Mouse (Mus musculus) ES-CJ7 (cell line): Measurements from ENCODE around the gene Tspan31.
"Not testable (repeated sequence)": the region's sequence is repeated elsewhere in the genome, so short reads cannot be mapped to it uniquely, and the experiment has no call there.

Experiments used
- DNase-seq: peaks from one replicate; pipeline ENCODE4 v3.0.0; 2011; ENCODE audit warnings: low read depth, low spot score

Gene Tspan31

DNA sequence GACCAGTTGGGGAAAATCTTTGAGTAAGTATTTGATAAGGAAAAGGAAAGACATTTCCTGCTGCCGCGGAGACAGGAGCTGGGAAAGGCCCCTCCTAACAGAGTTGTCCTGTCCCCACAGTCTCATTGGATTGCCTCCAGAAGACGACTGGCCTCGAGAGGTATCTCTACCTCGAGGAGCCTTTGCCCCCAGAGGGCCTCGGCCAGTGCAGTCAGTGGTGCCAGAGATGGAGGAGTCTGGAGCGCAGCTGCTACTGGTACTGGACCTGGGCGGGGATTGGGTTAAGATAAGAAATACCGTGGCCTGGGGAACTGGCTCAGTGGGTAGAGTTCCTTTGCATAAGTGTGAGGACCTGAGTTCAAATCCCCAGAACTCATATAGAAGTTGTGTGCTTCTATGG is 4.1 kb downstream of the Tspan31 start:
- DNase-seq, result no peak

DNA sequence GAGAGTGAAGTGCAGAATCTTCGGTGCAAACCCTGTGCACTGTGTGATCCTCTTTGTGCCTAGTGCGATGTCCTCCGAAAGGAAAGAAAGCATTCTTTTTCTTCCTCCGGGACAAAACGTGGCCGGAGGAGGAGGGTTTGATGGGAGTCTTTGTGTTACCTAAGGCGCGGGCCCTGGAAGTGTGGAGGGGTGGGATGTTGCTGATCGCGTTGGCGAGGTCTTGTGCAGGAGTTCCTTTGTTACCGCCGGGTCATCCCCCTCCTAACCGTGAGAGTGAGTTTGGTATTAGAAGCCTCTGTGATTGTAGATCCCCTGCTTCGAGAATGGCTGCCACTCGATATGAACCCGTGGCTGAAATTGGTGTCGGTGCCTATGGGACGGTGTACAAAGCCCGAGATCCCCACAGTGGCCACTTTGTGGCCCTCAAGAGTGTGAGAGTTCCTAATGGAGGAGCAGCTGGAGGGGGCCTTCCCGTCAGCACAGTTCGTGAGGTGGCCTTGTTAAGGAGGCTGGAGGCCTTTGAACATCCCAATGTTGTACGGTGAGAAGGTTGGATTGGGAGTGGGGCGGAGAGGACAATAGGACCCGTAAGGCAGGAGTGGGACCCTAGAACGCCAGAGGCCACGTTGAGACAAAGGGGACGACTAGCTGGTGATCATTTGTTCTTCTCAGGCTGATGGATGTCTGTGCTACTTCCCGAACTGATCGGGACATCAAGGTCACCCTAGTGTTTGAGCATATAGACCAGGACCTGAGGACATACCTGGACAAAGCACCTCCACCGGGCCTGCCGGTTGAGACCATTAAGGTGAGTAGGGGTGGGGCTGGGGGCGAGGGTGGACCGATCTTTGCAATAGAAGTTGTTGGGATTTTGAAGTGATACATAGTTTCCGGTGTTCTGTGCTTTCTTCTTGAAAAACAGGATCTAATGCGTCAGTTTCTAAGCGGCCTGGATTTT is 5.9 kb downstream of the Tspan31 start:
- no peak for DNase-seq

GRCm38 (mm10) chr10:127063239-127063872 is 6.7 kb downstream of the Tspan31 start, which contains the start of gene Cdk4:
TSS of gene Cdk4 (plus strand) at chr10:127063534.
- peak; percentile 100 for DNase-seq

DNA sequence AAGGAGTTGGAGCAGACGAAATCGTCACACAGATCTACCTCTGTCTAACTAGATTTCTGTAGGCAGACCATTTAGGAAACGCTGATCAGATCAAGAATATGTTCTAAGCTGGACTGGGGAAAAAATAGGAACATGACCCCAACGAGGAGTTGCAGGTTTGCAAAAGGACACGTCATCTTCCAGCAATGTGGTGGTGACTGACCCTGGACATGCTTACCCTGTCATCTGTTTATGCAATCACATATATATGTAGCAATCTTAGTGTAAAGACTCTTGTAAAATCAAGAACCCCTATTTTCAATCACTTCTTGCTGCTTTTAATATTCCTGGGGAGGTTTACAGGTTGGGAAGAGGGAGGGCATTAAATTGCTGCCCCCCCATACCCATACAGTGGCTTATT is 7.6 kb downstream of the Tspan31 start:
- no peak for DNase-seq

DNA sequence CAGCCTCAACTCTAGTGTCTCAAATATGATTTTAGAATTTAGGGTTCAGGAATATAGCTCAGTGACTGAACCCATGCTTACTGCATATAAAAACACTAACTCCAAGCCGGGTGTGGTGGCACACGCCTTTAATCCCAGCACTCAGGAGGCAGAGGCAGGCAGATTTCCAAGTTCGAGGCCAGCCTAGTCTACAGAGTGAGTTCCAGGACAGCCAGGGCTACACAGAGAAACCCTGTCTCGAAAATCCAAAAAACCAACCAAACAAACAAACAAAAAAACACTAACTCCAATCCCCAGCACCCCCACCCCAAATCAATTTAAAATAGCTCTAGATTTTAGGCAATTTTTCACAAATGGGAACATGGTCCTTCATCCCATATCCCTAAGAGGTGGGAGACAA is 8.0 kb downstream of the Tspan31 start:
- DNase-seq, result not testable (repeated sequence)

DNA sequence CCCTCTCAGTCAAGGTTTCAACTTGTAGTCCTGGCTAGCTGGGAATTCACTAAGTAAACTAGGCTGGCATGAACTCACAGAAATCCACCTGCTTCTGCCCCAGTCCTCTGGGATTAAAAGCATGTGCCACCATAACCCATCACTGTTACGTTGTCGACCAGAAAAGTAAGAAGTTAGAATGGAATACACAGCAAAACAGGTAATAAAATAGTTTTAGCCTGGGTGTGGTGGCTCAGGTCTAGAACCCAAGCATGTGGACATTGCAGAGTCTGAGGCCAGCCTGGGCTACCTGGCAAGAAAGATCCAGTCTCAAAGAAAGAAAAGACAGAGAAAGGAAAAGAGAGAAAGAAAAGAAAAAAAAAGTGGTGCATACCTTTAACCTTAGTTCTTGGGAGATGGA is 8.6 kb downstream of the Tspan31 start:
- DNase-seq, result no peak

- DNase-seq, result no peak
These were observed 9.0 kb downstream of the Tspan31 start for GRCm38 (mm10) chr10:127061085-127061484.

DNA sequence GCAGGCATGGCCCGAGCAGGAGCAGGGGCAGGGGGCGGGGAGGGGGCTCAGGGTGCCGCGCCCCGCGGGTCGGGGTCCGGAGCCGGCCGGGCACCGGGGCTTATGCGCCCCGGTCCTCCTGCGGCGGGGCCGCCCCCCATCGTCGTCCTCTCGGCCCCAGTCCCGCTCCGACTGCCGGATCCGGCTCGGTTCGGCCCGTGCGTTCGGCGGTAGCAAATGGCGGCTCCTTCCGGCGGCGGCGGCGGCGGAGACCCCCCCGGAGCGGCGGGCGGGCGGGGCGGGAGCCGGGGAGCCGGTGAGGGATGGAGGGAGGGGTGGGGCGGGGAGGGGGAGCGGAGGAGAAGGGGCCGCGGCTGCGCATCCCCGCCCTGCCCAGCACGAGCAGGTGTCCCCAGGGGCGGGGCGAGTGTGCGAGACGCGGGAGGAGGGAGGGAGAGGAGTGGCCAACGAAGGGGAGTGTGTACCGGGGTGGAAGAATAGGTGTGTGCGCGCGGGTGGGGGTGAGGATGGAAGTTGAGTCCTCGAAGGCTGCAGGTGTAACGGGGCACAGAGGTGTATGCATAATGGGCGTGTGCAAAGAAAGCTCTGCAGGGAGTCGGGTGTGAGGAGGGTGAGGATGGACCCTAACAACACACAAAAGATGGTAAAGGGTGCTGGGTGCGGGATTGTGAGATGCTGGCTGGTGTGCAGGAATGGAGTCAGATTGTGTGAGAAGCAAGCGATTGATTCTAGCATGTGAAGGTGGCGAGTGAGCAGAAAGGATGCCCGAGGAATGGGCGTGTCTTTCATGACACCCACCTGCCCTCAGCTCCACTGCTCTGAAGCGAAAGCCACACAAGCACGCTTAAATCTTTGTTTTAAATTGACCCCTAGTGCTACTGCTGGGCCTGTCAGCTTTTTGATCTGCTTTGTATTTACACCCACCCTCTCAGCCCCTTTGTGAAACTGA is 9.8 kb downstream of the Tspan31 start, which contains the start of gene March9:
TSS of gene March9 (minus strand) at position 217 of the 949 bp plus-strand sequence.
- DNase-seq, result peak; percentile 81

DNA sequence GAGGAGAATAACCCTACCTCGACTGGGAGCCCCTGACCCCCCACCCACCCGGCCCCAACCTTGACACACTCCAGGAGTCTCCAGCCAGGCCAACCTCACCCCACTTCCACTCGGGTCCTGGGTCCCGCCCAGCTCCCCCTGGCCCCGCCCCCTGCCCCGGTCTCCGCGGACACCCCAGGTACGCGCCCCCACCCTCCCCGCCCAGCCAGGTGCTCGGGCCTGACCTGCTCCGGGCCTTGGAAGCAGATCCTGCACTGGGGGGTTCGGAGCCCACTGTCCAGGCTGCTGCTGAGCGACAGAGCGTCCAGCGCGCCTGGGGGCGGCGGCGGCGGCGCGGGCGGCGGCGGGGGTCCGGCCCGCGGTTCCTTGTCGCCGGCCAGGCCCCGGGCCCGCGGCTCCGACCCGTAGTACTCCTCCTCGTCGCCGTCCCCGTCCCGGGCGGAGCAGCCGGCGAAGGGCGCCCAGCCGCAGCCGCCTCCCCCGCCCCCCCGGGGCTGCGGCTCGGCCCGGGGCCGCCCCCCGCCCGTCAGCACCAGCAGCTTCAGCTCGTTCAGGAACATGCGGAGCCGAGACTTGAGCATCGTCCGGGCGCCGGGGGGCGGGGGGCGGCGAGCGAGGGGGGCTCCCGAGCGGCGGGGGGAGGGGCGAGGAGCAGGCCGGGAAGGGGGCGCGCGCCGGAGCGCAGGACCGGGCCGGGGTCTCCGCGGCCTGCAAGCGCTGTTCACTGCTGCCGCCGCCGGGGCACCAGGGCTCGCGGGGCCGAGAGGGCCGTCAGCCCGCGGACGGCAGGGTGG is 10.7 kb downstream of the Tspan31 start:
- DNase-seq, result no peak

GRCm38 (mm10) chr10:127058708-127059107 is 11.4 kb downstream of the Tspan31 start:
- no peak for DNase-seq

DNA sequence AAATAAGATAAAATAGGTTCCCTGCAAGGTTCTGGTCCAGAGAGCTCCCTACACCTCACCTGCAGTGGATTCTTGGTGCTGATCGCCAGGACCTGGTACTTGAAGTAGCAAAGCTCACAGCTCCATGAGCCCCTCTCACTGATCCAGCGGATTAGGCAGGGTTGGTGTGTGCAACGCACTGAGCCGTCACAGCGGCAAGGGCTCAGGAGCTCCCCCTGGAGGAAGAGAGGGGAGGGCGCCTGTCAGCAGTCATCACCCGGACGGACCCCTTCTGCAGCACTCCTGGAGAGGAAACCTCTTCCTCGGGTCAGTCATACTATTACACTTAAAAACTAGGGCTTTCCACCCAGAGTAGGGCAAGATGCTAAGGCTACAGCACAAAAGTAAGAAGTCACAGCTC is 11.9 kb downstream of the Tspan31 start:
- peak; percentile 86 for DNase-seq

DNA sequence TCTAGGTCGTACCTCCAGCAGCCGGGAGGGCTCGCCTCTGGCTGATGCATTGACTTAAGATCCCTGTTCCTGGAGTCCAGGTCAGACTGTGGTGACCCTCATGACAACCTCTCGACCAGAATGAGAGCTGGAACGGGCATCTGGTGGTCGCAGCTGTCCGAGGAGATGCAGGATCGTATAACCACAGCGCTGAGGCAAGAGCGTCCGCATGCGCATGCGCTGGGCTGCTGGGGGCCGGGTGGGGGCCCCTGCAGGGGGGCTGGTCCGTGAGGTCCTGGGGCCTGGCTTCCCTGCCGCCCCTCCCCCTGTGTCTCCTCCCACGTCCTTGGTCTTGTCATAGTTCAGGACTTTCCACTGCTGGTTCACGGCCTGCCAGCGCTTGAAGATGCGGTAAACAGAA is 13.6 kb downstream of the Tspan31 start:
- DNase-seq, result no peak

GRCm38 (mm10) chr10:127055406-127055805 is 14.7 kb downstream of the Tspan31 start:
- DNase-seq, result no peak

- no peak for DNase-seq
These were observed 15.4 kb downstream of the Tspan31 start for GRCm38 (mm10) chr10:127054646-127055045.

GRCm38 (mm10) chr10:127050119-127050474 is 20.0 kb downstream of the Tspan31 start:
- DNase-seq, result no peak

GRCm38 (mm10) chr10:127049395-127050118 is 20.5 kb downstream of the Tspan31 start:
- peak; percentile 63 for DNase-seq

DNA sequence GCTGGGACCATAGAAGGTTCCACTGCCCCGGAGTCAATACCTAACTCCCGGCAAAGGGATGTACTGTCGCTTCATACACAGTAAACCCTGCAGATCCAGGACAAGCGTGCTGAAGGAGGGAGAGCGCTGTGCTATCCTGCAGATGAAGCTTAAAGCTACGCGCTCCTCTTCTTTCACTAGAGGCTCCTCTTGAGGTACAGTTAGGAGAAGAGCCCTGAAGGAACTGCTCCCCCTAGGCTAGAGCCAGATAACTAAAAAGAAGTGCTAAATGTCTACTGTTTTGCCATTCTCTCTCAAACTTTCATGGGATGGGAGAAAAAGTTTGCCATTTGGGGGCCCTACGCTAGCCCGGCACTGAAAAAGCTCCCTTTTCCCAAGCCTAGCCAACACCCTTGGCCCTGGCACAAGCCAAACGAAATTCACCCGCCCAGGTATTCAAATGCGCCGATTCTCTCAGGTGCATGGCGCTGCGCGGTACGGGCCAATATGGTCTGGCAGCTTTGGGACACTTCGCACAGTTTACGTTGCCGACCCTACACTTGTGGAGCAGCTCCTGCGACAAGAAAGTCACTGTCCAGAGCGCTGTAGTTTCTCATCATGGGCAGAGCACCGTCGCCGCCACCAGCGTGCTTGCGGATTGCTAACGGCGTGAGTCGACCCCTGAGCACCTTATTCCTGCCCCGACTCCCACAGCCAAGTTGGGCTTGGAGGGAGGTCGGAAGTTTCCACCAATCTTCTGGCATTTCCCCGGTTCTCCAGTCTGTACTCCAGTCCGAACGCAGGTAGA is 21.3 kb downstream of the Tspan31 start:
- DNase-seq, result no peak

DNA sequence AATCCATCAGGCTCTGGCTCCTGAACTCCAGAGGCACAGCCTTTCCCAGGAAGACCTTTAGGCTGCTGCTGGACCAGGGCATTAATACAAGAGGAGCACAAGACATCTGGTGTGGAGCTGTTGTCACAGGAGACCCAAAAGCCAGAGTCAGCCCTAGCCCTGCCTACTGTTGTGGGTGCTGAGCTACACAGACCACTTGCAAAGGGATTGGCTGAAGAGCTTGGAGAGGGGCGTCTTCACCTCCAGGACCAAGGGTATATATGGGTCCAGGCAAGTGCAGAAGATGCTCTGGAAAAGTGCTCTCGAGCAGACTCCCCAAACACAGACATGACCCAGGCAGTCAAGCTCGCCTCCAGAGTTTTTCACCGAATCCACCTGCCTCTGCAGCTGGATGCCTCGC is 22.1 kb downstream of the Tspan31 start, which contains the start of gene Cyp27b1:
TSS of gene Cyp27b1 (plus strand) at position 297 of the 400 bp plus-strand sequence.
- no peak for DNase-seq

DNA sequence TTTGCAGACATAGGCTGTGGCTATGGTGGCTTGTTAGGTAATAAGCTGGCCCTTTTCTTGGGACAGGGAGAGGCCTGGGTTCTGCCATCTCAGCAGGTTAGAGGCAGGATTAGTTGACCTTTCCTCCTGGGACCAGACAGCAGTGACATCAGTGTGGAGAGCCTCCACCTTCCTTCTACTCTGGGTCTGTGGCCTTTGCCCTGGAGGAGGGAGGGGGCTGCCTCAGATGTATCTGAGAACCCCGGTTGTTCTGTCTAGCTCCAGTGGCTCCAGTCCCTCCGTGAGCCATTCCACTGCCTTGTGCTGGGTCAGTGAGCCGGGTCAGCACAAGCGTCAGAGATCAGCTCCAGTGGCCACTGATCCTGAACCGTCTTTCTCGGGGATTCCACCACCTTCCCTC is 26.9 kb downstream of the Tspan31 start:
- no peak for DNase-seq
